Mouse (Mus musculus) retina, adult 2 months (tissue): ENCODE data around the gene Olfr649.

Experiments used
- DNase-seq: peaks from one replicate; pipeline ENCODE4 v3.0.0-alpha.2; 2012; ENCODE audit warnings: low read depth, low spot score

Gene Olfr649

GRCm38 (mm10) chr7:104195885-104196284 lies at the start of gene Olfr649:
Olfr649 (minus strand) TSS chr7:104195985.
- DNase-seq: no peak

- DNase-seq: no peak
Measured at GRCm38 (mm10) chr7:104244287-104245181, 48.7 kb upstream of the Olfr649 start, which contains the start of gene Trim34a. Trim34a (plus strand) TSS chr7:104244457.

DNA sequence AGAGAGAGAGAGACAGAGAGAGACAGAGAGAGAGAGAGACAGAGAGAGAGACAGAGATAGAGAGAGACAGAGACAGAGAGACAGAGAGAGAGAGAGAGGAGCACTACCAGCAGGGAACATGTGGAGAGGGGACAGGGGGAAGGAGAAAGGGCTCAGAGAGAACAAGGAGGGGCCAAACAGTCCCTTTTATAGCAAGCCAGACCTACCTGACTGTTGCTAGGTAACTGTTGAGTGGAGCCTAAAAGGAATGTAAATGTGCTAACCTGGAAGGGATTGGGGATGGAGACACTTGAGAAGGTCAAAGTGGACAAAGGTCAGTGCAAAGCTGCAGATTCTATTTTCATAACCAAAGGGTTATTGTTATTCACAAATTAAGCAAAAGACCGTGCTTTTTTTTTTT lies 47.8 kb upstream of the Olfr649 start:
- no peak for DNase-seq

DNA sequence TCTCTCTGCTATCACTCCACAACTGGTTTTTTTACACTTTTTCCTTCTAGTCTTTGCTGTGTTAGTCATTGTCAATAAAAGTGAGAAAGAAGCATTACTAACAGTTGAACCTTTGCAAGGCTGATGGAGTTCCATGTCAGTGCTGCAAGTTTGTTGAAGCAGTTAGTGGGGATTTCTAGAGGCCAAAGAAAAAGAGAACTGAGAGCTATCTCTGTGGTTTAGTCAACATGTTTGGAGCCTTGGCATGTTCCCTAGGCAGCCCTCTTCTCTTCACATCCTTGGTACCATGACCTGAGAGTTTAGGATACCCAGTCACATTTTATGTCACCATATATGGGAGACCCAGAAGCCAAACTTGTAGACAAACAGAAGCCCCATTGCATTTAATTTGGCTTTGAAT lies 45.1 kb upstream of the Olfr649 start:
- DNase-seq: no peak

DNA sequence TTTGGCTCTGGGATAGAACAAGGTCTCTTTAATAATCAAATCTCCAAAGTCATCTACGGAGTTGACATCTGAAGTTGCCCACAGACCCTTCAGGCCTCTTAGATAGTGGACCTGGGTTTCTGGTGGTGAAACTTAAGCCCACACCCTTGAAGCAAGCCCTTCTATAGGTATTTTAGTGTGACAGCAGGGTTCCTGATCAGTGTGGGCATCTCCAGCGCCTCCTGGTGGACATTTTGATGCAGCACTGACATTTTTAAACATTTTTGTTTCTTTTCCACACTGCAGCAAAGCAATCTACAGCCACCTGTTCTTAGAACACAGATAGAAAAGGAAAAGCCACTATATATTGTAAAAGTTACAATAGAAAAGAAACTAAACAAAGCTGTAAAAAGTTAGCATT lies 35.4 kb upstream of the Olfr649 start:
- DNase-seq: no peak

GRCm38 (mm10) chr7:104218701-104219569 lies 23.1 kb upstream of the Olfr649 start, which contains the start of gene Trim6:
Trim6 (plus strand) TSS chr7:104218793.
- no peak for DNase-seq

- no peak for DNase-seq
Measured at GRCm38 (mm10) chr7:104217881-104218280, 22.1 kb upstream of the Olfr649 start.

DNA sequence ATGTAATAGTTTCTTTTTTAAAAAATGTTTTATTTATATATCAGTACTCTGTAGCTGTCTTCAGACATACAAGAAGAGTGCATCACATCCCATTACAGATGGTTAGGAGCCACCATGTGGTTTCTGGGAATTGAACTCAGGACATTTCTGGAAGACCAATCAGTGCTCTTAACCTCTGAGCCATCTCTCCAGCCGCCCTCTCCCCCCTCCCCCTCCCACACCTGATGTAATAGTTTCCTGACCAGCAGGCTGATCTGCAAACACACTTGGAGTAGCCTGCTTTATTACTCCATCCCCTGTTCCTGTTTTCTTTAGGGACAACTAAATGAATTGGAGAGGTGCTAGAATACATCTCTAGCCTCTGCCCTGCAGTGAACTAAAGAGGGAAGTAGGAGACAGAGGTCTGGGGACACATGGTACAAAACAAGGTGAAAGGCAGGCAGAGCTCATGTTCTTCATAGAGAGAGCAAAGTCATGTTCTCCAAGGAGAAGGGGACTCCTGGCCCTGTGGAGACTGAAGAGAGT lies 20.3 kb upstream of the Olfr649 start:
- no peak for DNase-seq

- DNase-seq: no peak
Measured at GRCm38 (mm10) chr7:104206197-104206596, 10.4 kb upstream of the Olfr649 start.

DNA sequence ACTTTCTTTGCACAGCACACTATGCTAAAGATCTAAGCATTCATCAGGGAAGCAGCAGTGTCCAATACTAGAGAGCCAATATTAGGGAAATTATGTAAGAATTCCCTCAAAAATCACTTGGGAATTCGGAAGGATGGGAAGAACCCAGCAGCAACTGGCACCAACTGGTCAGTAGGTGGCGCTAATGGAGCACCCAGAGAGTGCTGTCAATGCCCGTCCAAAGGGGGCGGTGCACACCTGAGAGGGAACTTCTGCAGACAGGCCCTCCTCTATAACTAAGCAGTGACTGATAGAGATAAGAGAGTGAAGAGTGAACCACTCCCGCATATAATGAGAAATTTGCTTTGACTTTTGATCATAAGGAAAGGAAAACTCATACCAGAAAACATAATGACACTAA lies 4.0 kb upstream of the Olfr649 start:
- peak; percentile 8 for DNase-seq

- DNase-seq: no peak
Measured at GRCm38 (mm10) chr7:104191275-104191674, 4.5 kb downstream of the Olfr649 start.

GRCm38 (mm10) chr7:104183292-104183691 lies 12.5 kb downstream of the Olfr649 start, which contains the start of gene Olfr648:
Olfr648 (minus strand) TSS chr7:104183392.
- no peak for DNase-seq

DNA sequence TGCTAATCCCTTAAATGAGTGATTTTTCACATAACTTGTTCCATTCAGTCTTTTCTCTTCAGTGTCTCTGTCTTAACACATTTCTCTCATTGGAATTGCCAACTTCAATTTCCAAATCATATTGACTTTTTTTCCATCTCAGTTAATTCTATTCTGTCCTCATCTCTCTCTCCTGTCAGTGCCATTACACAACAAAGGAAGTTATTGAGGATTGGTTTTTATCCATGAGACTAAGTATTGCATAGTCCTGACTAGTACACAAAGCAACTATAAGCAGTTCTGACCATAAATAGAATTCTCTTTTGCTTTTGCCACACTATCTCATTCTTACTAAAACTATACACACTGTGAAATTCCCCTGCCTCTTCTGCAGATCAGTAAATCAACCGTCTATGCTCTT lies 16.7 kb downstream of the Olfr649 start:
- no peak for DNase-seq

- DNase-seq: no peak
Measured at GRCm38 (mm10) chr7:104178422-104179054, 17.2 kb downstream of the Olfr649 start.

DNA sequence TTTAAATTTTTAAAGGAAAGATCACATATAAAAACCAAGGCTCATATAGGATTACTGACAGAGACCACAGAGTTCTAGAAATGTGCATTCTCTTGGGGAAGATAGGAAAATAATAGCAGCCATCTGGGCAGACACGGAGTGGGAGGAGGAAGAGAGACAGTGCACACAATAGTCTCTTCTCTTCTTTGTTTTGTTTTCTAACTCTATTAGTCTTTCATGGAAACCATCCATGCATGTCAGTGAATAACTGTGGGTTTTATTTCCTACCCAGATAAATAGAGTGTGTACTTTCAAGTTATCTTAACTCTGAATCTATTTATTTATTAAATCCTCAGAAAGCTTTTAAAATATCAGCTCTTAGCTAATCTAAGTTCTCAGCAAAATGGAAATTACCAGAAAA lies 20.7 kb downstream of the Olfr649 start:
- DNase-seq: no peak

- no peak for DNase-seq
Measured at GRCm38 (mm10) chr7:104169634-104170204, 26.1 kb downstream of the Olfr649 start.

DNA sequence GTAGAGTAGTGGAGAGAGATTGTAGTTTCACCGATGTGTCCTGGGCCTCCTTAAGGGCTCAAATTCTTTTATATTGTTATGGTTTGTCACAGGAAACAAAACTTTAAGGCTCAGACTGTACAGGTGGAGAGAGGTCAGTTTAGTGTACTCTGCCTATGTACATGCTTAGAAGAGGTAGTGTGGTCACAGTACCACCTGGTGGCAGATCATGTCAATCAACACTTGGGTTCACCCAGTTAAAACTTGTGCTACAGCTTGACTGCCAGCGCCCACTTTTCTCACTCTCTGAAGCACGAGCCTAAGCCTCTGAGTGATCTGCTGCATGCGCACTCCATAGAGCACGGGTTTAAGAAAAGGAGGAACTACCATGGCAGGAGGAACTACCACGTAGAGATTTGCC lies 28.7 kb downstream of the Olfr649 start:
- DNase-seq: no peak

DNA sequence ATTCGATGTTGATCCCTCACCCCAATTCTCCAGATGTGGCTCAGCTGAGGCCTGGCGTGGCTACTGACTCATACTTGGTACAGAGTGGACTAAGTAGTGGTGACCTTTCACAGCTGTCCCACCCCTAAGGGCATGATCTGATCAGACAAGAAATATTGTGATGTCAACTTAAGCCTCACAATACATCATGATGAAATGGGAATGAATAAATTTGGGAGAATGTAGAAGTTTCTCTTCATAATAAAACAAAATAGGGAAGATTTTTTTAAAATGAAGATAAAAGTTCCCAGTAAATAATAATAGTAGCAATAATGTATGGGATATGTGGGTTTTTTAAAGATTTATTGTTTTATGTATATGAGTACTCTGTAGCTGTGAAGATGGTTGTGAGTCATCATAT lies 45.3 kb downstream of the Olfr649 start, which contains the start of gene Ubqlnl:
Gene Ubqlnl, minus strand, starts transcription at position 101 of the 400 bp plus-strand sequence.
- no peak for DNase-seq

GRCm38 (mm10) chr7:104143179-104143578 lies 52.6 kb downstream of the Olfr649 start, which contains the start of gene Ubqln3:
Ubqln3 (minus strand) TSS chr7:104143279.
- no peak for DNase-seq
